Mouse (Mus musculus): ENCODE results near the gene Pacs1.

Pacs1 gene

GRCm38 (mm10) chr19:5272801-5273733 lies at the start of gene Pacs1:
Pacs1 (minus strand) TSS chr19:5273119.
- in situ Hi-C loops (cut with MboI): no loop called here

DNA sequence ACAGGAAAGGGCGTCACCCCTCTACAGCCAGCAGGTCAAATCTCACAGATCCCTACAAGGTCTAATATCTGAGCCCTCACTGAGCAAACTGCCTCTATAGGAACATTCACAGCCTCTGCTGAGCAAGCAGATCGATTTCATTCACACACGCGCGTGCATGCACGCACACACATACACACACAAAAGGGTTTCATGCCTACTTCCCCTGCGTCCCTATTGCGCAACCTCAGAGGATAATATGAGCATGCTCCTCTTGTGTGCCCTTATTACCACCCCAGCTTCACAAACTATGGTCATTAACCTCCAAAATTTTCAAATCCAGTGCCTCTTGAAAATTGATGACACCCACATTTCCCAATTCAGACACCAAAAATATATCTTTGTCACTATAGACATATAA lies 40.3 kb upstream of the Pacs1 start:
- in situ Hi-C loops (cut with MboI): no loop called here

GRCm38 (mm10) chr19:5309025-5309424 lies 36.1 kb upstream of the Pacs1 start:
- in situ Hi-C loops (cut with MboI): no loop called here

GRCm38 (mm10) chr19:5306968-5307734 lies 34.2 kb upstream of the Pacs1 start:
- in situ Hi-C loops (cut with MboI): no loop called here

DNA sequence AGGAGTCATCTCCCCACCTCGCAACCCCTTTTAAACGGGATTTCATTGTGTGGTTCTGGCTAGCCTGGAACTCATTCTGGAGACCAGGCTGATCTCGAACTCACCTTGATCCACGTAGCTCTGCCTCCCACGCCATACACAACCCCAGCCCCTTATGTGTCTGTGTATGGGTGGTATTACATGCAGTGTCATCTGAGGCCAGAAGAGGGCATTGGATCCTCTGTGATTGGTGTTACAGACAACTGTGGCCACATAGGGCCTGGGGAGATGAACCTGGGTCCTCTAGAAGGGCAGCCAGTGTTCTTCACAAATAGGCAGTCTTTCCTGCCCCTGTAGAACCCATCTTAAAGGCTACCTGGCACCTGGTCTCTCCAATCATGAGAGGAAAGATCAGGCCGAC lies 33.4 kb upstream of the Pacs1 start:
- in situ Hi-C loops (cut with MboI): no loop called here

GRCm38 (mm10) chr19:5302455-5302854 lies 29.5 kb upstream of the Pacs1 start:
- in situ Hi-C loops (cut with MboI): no loop called here

DNA sequence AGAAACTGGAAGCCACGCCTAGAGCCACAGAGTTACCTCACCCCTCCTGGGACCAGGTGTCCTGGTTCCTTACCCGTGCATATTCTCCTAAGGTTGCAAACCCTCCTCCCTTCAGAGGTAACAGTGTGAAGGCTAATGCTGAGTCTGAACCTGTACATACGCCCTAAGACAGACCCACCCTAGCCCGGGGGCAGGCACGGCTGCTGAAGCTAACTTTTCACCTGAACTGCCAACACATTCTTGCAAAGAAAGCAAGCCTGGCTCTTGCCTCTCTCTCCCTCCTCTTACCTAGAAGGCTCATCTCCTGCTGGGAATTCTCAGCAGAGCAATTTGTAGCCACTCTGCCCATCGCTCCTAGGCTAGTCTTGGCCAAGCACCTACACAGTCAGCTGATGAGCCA lies 27.7 kb upstream of the Pacs1 start:
- in situ Hi-C loops (cut with MboI): no loop called here

DNA sequence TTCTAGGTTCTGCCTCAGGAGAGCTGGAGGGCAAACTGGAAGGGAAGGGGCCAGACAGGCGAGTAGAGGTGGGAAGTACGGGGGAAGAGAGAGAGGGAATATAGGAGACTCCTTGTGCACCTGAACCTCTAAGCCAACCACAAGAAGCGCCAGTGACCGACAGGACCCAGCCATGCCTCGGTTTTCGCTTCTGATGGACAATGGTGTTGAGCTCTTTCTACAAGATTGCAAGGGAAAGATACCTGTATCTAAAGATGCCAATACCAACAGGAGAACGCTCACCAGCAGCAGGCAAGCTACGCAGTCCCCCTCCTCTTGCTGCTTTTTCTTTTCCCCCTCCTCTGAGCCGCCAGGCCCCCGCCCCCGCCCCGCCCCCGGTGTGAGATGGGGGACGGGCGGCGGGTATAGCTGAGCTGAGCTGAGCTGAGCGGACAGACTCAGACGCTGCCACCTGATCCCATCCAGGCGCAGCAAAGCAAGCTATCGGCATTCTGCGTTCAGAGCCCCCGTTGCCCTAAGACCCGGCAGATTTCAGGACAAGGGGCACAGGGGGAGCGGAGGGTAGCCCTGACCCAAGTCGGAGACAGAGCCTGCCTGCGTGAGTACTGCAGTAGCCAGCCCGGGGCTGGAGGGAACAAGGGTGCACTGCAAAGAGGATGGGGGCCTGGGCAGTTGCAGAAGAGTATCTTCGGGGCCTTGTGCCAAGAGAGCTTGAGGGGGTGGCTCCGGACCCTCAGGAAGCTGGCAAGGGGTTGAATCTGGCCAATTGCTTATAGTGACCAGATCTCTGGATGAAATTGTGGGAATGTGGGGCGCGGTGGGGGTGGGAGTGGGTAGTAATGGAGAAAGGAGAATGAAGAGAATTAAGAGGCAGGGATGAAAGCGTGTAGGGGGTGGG lies 25.2 kb upstream of the Pacs1 start, which contains the start of gene Gal3st3:
TSS of gene Gal3st3 (plus strand) at position 429 of the 898 bp plus-strand sequence.
- in situ Hi-C loops (cut with MboI): no loop called here

DNA sequence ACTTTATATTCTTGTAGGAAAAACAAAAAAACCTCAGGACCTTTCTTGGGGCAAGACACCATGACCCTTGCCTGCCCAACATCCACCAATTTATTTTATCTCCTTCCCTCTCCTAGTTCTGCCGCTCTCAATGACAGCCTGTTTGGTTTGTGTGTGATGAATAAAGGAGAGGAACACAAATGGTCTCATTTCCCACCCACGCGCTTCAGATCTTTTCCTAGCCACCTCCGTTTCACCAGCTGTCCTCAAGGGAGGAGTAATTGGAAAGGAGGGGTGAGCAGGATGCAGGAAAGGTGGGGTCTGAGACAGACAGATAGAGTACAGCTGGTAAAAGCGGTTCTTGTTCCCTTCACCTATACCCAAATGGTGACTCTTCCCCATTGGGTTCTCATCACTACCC lies 23.7 kb upstream of the Pacs1 start:
- in situ Hi-C loops (cut with MboI): no loop called here

DNA sequence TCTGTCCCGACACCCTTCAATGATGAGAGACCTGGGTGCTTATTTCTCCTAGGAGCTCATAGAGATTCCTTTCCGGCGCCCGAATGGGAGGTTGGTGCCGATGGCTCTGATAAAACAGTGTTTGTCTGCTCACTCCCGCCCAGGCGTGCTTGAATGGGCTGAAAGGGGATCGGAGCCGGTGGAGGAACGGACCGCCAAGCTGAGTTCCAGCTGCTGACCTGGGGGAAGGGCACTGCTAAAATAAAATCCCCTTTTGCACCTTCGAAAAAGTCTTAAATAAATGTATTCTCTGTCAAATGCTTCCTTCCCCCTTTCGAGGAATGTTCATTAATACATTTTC lies 22.8 kb upstream of the Pacs1 start:
- in situ Hi-C loops (cut with MboI): no loop called here

DNA sequence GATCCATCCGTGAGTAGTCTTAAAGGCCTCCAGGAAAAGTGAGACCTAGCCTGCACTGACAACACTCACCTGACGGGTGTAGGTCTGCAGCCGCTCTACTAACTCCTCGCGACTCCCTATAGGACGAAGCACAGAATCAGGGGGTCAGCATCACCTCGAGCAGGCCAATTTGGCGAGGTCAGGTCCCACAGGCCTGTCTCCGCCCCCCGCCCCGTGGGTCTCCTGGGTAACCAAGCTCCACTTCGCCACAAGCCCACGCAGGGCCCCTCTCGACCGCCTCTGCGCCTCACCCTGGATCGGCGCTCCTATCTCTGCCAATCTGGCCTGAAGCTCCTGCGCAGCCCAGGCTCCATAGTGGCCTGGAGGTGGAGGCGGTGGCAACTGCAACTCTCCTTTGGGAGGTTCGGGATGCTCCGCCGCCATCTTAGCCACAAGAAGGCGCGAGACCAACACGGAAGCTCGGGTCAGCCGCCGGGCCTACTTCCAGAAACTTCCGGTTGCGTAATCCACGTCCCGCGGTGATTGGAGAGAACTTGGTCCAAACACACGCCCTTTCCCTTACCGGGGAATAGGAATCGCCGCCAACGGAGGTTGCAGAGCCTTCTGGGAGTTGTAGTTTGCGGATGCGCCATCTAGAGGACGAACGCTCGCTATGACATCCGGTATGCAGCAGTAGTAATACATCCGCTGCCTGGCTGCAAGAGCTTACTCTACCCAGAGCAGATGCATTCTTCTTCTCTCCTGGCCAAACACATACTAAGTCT lies 22.2 kb upstream of the Pacs1 start, which contains the start of gene Sf3b2:
TSS of gene Sf3b2 (minus strand) at position 484 of the 764 bp plus-strand sequence.
- in situ Hi-C loops (cut with MboI): no loop called here

- in situ Hi-C loops (cut with MboI): no loop called here
These were observed 5.5 kb upstream of the Pacs1 start for GRCm38 (mm10) chr19:5278381-5278780.

- in situ Hi-C loops (cut with MboI): no loop called here
These were observed 4.2 kb upstream of the Pacs1 start for GRCm38 (mm10) chr19:5277140-5277539.

- in situ Hi-C loops (cut with MboI): no loop called here
These were observed 3.6 kb upstream of the Pacs1 start for GRCm38 (mm10) chr19:5276531-5276930.

DNA sequence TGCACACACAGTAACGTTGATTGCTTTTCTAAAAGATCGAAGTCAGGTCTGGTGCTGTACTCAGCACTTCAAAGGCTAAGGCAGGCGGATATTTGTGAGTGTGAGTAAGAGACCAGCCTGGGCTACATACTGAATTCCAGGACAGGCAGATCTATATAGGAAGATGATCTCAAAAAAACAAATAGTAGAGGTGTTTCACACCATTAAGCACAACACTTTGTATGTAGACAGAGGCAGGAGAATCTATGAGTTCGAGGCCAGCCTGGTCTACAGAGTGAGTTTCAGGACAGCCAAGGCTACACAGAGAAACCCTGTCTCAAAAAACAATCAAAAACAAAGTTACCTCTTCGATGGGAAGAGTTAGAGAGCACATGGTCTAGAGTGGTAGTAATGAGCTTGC lies 2.8 kb upstream of the Pacs1 start:
- in situ Hi-C loops (cut with MboI): no loop called here

GRCm38 (mm10) chr19:5274641-5275040 lies 1.7 kb upstream of the Pacs1 start:
- in situ Hi-C loops (cut with MboI): no loop called here

DNA sequence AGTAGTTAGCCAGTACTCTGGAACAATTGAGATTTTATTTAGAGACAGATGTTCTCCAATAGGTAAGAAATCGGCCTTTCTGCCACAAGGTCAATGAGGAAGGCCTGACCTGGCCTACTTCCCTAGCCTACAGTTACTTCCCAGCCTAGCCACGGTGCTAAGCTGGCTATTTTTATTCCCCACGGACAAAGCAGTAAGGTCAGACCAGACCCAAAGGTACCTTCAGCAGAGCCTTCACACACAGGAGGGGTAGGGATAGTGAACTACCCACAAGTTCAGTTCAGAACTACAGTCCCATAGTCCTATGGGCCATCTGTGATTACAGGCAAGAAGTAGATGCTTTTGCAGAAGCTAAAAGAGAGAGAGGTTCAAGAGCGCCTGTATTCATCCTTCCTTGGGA lies 997 bp upstream of the Pacs1 start:
- in situ Hi-C loops (cut with MboI): no loop called here

GRCm38 (mm10) chr19:5272326-5272795 lies 558 bp downstream of the Pacs1 start:
- in situ Hi-C loops (cut with MboI): no loop called here

DNA sequence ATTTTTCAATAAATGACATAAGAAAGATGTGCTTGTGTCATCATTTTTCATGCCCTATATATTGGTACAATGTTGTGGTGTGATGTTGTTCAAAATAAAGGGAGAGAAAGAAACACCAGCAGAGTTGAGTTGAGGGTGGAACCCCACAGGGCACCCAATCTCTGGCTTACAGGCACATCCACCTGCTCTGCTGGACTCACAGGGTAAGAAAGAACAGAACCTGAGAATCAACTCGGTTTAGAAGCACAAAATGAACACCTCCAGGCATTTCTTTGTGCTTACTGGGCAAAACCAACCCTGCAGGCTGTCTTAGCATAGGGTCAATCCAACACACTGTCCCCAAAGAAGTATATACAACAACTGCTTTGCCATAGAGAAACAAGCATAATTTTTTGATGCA lies 1.5 kb downstream of the Pacs1 start:
- in situ Hi-C loops (cut with MboI): no loop called here

GRCm38 (mm10) chr19:5269392-5269791 lies 3.5 kb downstream of the Pacs1 start:
- in situ Hi-C loops (cut with MboI): no loop called here

DNA sequence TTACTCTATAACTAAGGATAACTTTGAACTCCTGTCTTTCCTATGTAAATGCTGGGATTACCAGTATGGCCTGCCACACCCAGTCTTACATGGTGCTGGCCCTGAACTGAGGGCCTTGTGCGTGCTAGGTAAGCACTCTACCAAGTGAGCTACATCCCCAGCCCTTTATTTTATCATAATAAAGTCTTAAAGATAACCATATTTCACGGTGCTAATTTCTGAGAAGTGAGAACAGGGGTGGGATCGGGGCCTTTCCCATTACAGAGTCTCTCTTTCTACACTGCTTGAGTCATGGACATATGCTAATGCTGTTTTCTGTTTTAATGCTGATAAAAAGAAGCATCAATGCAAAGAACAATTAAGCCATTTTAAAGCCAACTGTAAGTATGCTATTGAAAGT lies 4.0 kb downstream of the Pacs1 start:
- in situ Hi-C loops (cut with MboI): no loop called here

All from mature B cell (primary cell).